In genomic region chrX:48383643-48384042, GRCm38 (mm10) we compare ENCODE assay signal across 8 mouse cellular contexts. TPM values are rescaled to one million over a fixed set of nuclear protein-coding genes. Genes with fewer than 3 reads are reported as not detected.
DNase-seq lines count a peak whose midpoint lies in the region; ATAC-seq lines count a peak whose summit lies in the region.

No protein-coding gene starts in this region.

- ATAC-seq in liver, embryonic 12.5 days = no peak
- ATAC-seq in limb, embryonic 11.5 days (ENCODE audit: insufficient number of reproducible peaks, low FRiP score, low TSS enrichment, low read depth) = no peak
- no peak for ATAC-seq in megakaryocyte-erythroid progenitor cell, adult 5-6 weeks (replicated peaks; ENCODE audit: low FRiP score, low TSS enrichment, poor library complexity, severe bottlenecking)

- H3K4me2 ChIP-seq in liver, embryonic 12.5 days = no peak overlapping the region
- H3K4me2 ChIP-seq in limb, embryonic 11.5 days (ENCODE audit: low read depth, severe bottlenecking) = no peak overlapping the region

- no peak overlapping the region for H3K27ac ChIP-seq in liver, embryonic 12.5 days
- no peak overlapping the region for H3K27ac ChIP-seq in limb, embryonic 11.5 days (replicated peaks; ENCODE audit: low read depth, low read length)

- H3K27me3 ChIP-seq in liver, embryonic 12.5 days (replicated peaks) = no peaks in the 10 kb centered on the region
- no peaks in the 10 kb centered on the region for H3K27me3 ChIP-seq in limb, embryonic 11.5 days (ENCODE audit: control insufficient read depth, insufficient read depth, low read length)

- H3K36me3 ChIP-seq in liver, embryonic 12.5 days = peaks cover 85% of the 10 kb centered on the region
- no peaks in the 10 kb centered on the region for H3K36me3 ChIP-seq in limb, embryonic 11.5 days (ENCODE audit: control insufficient read depth, insufficient read depth, low read length)

- peak; percentile 49 for DNase-seq in liver
- DNase-seq in Muller cell, postnatal 12 days (ENCODE audit: inconsistent ontology term) = peak; percentile 12
- DNase-seq in c-Kit-positive CD71-positive TER-119-negative erythroid progenitor cells, embryonic 14.5 days (ENCODE audit: low read depth) = peak; percentile 9
- peak; percentile 65 for DNase-seq in gastrocnemius, postnatal 10 days
- DNase-seq in limb, embryonic 11.5 days (ENCODE audit: low spot score) = peak; percentile 60
- DNase-seq in retina, postnatal 7 days (ENCODE audit: low read depth, low spot score) = peak; percentile 6

- no peaks in the 10 kb centered on the region for H3K4me1 ChIP-seq in liver, embryonic 12.5 days
- no peaks in the 10 kb centered on the region for H3K4me1 ChIP-seq in limb, embryonic 11.5 days (ENCODE audit: control insufficient read depth, insufficient read depth, low read length)

- H3K9ac ChIP-seq in liver, embryonic 12.5 days = no peak overlapping the region
- no peak overlapping the region for H3K9ac ChIP-seq in limb, embryonic 11.5 days (ENCODE audit: low read length)

- H3K9me3 ChIP-seq in liver, embryonic 12.5 days (replicated peaks) = no peaks in the 10 kb centered on the region
- no peaks in the 10 kb centered on the region for H3K9me3 ChIP-seq in limb, embryonic 11.5 days (ENCODE audit: control insufficient read depth, low read length)

- no peak overlapping the region for H3K4me3 ChIP-seq in liver, embryonic 12.5 days
- H3K4me3 ChIP-seq in limb, embryonic 11.5 days (ENCODE audit: low read depth, low read length) = no peak overlapping the region

- 40% methylated on average over 7 of the region's 7 CpGs for WGBS in liver, embryonic 12.5 days (ENCODE audit: insufficient replicate concordance)
- 48% methylated on average over 7 of the region's 7 CpGs for WGBS in limb, embryonic 11.5 days

RNA-seq across cellular contexts. Expression of gene Bcorl1, which starts 42.5 kb away (rescaled TPM):
- polyA plus RNA-seq in liver, embryonic 12.5 days (2016; fragmentation: Nextera tagmentation; extraction: Ambion mirVana) = 3.8 and 4.4 TPM in 2 replicates
- total RNA-seq in gastrocnemius, postnatal 10 days (2021) = 1 to 10 TPM; 6.4 to 8.2 TPM
- polyA plus RNA-seq in limb, embryonic 11.5 days (2014; fragmentation: Nextera tagmentation; extraction: Ambion mirVana) = 5.3 and 5.4 TPM in 2 replicates
- 14.8 and 16.3 TPM in 2 replicates for total RNA-seq in megakaryocyte-erythroid progenitor cell, adult 5-6 weeks (2014; fragmentation: Nextera tagmentation)
- total RNA-seq in megakaryocyte-erythroid progenitor cell, adult 5-6 weeks (2017) = 3.1 and 3.7 TPM in 2 replicates

Comparison
In these comparisons a context has a peak if more than half of its experiments do, and no peak if none do; other contexts are left out.
1. DNase-seq: peak in every context shown above with its lines; median percentile 65 in gastrocnemius, postnatal 10 days; 60 in limb, embryonic 11.5 days; 49 in liver; 12 in Muller cell, postnatal 12 days; 9 in c-Kit-positive CD71-positive TER-119-negative erythroid progenitor cells, embryonic 14.5 days; 6 in retina, postnatal 7 days.